Mouse (Mus musculus) adrenal gland, adult 8-10 months (tissue): ENCODE measurements at regions not wholly inside any gene's neighbourhood (a gene's known extent, or its start where the extent isn't known, plus 50 kb on each side); places are given as distances from the start of the nearest gene placed in this dataset.

Experiments
- DNase-seq: peaks from one replicate; pipeline ENCODE4 v3.0.0; 2022

DNA sequence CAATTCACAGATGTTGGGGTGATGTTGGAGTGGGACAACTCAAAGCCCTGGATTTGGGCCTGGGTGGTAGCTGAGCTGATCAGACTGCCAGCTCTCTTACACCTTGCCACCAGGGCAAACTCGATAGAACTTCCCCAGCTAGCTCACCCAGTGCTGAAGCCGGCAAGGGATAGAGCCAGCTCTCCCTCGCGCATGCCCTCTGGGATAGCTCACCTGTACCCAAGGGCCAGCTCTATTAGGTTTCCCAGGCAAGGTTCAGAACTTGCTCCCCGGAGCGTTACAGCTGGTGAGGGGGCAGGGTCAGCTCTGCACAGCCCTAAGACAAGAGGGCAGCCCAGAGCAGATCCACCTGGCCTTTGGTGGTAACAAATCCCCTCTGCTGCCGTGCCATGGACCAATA is 54.1 kb upstream of the 1700012A03Rik start:
- no peak for DNase-seq

DNA sequence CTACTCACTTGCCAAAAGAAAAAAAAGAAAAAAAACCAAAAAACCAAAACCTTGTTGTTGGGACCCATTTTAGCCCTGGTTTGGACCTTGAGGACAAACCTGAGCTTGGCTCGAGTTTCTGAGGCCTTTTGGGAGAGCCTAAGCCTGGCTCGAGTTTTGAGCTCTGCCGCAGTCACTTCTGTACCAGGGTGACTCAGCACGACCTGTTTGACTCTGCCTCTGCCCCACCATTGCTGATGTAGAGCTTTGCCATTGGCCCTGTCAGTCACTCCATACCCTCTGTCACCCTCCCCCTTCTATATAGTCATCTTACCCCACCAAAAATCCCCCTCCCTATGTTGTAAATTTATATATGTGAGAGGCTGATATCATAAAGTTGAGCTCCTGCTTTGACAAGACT is 54.8 kb upstream of the 1700012A03Rik start:
- no peak for DNase-seq

DNA sequence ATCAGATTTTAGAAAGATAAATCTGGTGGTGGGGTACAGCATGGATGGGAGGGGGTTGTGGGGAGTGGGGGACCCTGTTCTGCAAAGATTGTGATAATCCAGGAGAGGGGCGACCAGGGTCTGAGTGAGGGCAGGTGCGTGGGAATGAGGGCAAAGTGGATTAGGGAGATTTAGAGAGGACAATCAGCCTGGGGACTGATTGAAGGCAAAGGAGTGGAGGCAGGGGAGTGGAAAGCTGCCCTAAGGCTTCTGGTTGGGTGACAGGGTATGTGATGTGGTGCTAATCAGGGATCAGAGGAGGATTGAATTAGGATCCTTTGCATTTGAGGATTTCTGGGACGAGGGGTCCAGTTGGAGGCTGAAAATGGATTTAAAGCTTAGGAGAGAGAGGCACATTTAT is 64.3 kb upstream of the 1700012A03Rik start:
- DNase-seq, result no peak

DNA sequence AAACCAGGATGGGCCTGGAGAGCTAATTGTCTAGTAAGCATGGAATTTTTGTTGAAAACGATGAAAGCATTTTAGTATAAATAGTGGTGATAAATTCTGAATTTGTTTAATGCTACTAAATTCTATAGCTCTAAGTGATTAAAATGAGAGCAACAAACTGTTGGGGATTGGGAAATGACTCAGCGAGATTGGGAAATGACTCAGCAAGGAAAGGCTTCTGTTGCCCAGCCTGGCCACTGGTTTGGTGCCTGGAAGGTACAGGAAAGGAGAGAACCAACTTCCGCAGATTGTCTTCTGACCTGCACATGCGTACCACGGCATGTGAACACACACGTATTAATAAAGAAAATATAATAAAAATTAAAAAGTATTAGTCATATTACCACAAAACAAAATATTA is 73.3 kb upstream of the 1700012A03Rik start:
- no peak for DNase-seq

DNA sequence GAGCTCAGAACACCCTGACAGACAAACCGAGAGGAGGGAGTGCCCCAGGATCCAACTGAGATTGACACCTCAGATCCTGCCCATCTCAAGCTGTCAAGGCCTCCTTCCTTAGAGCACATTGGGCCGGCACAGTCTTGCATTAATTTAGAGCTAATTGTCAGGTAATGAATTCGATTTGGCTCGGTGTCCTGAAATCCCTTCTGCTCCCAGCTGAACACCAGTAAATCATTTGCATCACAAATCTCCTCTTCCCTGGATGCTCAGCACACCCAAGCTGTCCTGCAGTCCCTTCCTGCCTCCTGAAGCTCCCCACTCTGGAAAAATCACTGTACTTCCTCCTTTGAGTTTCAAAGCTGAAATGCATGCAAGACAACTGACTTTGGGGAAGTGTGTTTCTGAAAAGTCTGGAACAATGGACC is 102.0 kb upstream of the 1700012A03Rik start:
- DNase-seq, result no peak

DNA sequence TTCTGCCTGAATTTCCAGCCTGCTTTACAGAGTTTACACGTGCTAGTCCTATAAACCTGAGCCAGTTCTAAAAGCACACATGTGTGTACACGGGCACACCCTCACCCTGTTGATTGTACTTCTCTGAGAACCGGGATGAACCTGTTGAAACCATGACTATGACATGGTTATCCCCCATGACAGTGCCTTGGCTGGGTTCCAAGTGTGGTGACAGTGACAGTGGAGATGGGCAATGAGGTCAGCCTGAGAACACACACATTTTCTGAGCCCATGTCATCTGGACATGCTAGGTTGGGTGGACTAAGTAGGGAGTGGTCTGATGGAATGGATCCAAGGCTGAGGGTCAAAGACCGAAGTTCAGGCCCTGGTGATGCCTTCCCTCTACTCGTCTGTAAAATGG is 103.5 kb upstream of the 1700012A03Rik start:
- DNase-seq, result no peak

DNA sequence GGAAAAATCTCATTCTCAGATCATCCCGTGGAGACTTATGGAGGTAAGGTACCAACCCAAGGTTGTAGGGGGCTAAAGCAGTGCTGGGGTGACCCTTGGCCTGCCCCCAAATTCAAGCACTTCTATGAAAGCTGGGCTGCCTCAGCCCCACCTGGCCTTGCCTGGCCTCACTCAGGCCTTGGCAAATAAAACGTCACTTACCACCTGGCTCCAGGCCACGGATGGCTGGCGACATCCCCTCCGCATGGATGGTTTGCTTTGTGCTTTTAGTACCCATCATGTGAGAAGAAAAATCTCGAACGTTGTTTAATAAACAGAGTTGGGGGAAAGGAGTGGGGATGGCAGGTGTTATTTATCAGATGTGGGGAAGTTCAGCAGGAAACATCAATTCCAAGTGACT is 104.7 kb upstream of the 1700012A03Rik start:
- no peak for DNase-seq

DNA sequence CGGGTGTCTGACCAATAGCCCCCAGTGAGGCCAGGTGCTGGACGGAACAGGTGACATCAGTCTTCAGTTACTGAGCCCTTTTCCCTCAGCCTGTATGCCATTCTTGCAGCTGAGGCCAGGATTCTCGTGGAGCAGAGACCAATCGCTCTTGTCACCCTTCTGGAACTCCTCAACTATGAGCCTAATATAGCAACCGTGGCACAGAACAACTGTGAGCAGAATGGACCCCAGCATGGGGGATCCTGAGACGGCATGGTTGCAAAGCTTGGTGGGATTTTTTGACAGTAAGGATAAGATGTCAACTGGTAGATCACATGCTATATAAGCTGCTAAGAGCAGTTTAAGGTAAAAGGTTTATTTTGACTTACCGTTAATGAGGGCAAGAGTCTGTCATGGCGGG is 105.5 kb upstream of the 1700012A03Rik start:
- DNase-seq, result no peak

DNA sequence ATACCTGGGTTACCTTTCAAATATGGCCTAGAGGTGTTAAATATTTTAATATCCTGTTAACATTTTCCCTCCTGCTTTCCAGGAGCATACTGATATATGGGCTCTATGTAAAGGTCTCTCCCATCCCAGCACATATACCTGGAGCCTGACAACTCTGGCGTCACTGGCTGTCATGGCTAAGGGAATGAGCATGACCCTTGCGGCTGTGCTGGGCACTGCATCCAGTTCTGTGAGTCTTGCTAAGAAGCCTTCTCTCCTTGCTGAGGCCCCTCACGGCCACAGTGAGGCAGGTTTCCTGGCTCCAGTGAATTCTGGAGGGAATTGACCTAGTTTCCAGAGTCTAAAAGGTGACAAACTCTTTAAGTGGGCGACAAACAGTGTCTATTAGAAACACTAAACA is 107.3 kb upstream of the 1700012A03Rik start:
- DNase-seq, result no peak

DNA sequence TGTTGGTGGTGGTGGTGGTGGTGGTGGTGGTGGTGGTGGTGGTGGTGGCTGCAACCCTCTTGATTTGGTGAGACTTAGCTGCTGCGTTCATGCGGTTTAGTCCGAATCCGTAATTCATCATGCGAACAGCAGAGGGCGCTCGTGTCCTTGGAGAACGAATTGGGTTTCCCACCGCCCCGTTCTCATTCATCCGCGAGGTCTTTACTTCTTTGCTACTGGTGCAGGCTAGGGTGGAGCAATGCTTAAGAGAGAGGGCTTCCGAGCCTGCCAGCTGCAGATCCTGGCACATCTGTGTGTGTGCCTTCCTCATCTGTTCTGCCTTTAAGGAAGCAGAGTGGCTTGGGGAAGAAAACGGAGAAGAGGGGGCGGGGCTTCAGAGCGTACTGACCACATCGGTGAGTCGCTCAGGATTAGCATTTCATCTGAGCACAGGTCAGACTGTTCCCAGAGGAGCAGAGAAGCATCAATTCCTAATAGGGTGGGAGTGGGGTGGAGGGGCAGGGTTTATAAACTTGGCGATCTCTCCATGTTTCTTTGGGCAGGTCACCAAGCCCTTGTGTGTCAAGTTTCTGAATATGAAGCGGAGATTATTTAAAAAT is 111.7 kb upstream of the 1700012A03Rik start:
- peak; percentile 40 for DNase-seq

DNA sequence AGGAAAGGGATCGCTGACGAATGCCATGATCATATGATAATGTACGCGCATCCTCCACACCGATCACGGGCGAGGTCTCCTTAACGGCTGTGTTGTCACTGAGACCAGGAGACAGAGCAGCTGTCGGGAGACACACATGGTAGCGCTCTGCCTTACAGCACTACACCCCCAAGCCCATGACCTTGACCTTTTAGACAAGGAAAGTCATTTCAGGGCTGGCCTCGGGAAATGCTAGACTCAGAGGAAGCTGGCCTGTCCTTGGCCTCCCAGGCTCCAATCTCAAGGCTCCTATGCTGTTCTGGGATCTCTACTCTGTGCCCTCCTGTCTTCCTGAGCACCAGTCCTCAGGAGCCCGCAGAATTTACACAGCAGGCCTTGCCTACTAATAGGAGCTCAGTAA is 112.9 kb upstream of the 1700012A03Rik start:
- DNase-seq, result peak; percentile 12

DNA sequence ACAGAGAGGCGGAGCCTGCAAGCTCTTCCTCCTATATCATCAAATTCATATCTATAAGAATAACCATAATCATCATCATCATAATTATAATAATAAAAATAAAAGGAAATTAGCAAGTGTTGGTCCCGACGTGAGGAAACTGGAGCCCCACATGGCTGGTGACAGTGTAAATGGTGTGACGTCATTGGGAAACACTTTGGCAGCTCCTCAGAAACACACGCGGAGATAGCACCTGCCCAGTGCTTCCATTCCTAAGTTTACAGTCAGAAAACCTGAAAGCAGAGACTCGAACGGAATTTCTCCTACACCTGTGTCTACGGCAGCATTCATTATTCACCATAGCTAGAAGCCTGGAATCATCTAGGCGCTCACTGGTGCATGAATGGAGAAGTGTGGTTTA is 115.2 kb upstream of the 1700012A03Rik start:
- no peak for DNase-seq

DNA sequence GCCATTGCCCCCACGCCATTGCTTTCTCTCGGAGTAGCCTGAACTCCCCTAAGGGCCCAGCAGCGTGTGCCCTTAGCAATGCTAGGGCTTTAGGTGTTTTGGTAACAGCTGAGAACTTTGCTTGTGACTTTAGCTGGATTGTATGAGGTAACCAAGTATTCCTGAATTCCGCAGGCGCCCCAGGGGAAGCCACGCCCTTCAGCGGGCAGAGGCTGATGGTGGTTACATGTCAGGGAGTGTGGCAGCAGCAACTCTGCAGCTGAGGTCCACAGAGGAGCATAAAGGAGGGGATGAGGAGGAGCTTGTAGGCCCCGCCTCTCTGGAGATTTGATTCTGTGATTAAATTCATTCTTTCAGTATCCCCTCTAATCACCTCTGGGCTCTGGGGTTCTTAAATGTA is 116.1 kb upstream of the 1700012A03Rik start:
- no peak for DNase-seq

DNA sequence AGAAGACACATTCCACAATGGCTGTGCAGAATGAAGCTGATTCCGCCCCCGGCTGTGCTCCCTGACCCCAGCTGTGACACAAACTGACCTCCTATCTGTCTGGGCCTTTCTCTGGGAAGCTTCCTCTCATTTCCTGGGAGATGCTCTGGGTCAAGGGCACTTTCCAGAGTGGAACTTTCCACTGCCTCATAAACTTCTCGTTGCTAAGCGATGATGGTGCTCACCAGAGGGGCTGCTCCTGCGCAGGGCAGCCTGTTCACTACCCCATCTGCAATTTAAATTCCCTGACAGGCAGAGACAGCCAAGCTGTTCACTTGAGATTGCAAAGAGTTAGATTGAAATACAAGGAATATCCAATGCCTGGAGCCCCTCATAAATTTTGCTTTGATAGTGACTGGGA is 116.7 kb upstream of the 1700012A03Rik start:
- no peak for DNase-seq

DNA sequence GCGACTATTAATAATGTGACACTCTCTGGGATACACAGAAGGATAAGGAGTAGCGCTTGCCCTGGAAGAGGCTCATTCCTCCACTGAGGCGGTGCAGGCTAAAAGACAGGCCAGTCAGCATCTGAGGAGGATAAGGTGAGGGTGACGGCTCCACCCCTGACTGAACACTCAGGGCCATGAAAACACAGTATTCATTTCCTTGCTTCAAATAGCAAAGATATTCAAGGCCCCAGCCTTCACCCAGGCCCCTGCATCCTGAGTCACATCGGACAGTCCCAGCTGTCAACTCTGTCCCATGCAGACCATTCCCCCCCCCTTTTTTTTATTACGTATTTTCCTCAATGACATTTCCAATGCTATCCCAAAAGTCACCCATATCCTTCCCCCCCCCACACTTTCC is 118.9 kb upstream of the 1700012A03Rik start:
- DNase-seq, result peak; percentile 47

DNA sequence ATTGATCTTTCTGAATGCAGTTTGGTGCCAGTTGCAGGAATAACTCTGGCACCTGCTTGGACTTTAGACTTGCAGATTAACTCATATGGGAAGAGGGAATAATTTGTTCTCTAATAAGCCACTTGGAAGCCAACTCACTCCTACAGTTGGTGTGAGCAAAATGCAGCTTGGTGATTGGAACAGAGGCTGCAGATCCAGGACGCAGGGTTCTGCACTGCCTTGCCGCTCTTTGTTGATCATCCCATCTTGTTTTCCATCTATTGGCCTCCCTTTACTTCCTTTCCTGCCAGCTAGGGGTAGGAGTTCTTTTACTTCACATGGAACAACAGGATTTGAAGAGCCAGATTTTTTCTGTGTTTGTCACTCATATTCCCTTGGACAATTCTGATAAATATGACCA is 120.9 kb upstream of the 1700012A03Rik start:
- no peak for DNase-seq

DNA sequence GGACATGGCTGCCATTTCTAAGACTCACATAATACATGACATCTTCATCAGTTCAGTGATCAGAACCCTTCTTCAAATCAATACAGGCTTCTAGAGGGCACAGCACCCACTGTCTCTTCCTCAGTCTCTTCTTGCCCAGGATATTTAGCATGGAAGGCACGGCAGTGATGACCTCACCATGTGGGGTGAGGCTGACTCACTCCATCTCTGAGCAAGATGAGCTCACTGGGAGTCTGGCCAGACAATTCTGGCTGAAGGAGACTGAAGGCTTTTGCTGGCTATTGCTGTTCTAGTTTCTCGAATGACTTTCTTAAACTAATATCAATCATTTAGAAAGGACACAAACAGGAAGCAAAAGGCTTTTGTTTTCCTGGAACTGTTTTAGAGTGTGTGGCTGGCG is 122.9 kb upstream of the 1700012A03Rik start:
- DNase-seq, result peak; percentile 79

DNA sequence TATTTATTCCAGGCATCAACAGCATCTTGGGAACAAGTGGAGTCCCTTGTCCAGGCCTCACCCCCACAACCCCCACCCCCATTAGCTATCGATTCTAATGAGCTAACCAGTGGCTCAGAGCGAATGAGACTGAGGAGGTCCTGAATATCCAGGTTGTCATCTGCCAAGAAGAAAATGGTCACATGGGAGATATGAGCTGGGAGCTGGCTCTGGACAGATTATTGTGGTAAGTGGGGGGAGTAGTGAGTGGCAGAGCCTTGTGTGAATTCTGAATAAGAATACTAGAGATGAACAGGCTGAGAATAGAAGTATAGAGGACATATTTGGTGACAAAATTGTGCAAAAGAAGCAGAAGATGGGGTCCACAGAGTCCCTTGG is 125.4 kb upstream of the 1700012A03Rik start:
- DNase-seq, result no peak

DNA sequence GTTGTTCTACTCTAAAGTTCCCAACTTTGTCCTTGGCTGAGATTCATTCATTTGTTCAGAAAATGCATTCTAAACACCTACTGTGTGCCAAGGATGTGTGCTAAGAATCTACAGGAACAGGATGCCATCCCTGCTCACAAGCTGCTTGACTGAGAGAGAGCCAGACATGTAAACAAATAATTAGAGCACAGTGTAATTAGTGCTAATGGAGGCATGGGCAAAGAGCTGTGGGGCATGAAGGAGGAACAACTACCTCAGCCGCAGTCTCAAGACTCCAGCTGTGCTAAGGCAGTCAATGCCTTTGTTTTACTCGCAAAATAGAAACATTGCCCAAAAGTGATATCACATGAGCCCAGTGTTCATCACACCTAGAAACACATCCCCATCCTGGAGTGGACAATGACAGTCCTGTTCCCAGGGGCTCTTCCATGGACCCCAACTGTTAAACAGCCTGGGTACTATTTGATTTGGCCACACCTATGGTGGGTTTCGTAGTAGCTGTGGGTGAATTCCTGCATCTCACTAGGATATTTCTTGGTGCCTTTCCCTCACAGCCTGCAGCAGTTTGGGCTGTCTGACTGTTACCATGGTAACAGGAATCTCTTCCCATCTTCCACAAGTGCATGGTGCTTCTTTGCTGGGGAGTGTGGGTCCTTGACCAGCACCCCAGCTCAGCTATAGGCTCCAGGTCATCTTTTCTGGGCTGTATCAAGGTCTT is 125.9 kb upstream of the 1700012A03Rik start:
- DNase-seq, result no peak

DNA sequence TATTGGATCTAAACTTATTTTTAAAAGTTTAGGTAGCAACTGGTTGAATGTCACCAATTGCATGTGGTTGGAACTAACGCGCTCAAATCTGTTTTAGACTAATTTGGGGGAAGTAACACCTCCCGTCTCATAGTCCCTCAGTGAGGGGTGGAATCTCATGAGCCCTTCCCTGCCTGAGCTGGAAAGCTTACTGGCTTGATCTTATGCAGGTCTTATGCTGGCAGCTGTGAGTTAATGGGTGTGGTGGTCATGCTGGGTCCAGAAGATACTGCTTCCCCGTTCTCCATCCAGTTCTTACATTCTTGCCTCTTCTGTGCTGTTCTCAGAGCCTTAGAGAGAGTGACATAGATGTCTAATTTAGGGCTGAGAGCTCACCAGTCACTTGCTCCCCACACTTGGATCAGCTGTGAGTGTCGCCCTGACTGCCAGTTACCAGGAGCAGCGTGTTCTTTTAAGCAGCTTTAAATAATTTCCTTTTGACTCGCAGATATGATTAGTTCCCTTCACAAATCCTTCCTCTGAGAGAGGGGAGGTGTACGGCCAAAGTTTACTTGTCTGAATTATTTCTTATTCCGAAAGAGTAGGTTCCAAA is 128.4 kb upstream of the 1700012A03Rik start:
- no peak for DNase-seq

DNA sequence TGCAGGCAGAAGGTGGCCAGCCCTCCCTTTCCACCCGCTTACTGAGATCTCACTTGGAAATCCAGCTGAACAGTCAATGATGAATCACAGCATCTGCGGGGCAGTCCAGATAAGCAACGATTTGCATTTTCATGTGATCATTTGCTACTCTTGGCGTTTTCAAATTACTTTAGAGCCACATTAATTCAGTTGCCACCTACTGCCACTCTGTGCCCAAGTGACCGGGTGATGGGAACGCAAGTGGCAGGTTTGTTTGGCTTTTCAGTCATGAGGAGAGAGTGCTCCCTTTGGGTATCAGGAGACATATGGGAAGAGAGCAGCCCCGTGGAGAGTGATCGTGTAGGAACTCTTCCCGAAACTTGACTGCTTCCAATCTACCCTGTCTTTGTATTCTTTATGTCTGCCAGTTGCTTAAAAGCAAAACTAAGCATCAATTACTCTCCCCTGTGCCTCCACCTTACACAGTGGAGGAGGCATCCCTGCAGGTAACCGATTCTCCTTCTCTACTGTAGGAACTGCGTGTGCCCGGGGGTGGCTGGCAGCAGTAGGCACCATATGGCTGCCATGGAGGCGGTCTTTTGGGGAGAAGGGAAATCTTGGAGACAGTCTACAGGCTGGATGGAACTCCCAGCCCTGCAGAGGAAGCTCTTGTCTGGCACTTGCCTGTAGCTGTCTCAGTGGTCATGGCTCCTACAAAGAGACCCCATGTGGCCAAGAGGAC is 132.5 kb upstream of the 1700012A03Rik start:
- DNase-seq, result no peak

DNA sequence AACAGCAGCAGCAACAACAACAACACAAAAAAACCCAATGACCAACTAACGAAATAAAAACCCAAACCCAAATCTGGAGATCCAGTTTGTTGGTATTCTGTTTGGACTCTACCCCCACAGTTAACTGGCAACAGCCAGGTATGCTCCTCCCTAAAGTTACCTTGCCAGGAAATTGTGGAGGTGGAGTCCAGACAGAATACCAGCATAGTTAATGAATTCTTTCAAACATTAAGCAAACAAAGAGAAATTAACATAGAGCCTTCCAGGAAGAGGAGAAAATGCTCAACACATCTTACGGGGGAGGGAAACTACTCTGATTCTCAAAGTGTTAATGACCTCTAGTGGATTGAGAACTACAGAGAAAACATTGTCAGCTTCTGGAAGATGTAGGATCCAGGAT is 148.3 kb upstream of the 1700012A03Rik start:
- DNase-seq, result no peak

DNA sequence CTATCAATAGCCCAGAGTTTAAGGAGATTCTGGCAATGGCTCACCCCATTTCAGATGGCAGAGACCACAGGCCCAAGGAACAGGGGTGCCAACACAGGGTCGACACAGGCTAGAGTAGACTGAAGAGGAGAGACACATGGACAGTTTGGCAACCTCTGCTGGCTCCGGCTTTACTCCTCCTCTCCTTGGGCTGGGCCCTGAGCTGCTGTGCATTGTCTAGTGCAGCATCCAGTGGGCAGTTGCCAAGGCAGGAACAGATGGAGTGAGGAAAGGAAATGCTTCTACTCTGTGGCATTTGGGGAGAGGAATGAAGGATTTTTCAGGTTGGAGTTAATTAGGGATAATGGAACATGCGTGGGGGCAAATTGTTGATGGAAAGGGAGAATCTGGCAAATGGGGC is 151.0 kb upstream of the 1700012A03Rik start:
- no peak for DNase-seq

DNA sequence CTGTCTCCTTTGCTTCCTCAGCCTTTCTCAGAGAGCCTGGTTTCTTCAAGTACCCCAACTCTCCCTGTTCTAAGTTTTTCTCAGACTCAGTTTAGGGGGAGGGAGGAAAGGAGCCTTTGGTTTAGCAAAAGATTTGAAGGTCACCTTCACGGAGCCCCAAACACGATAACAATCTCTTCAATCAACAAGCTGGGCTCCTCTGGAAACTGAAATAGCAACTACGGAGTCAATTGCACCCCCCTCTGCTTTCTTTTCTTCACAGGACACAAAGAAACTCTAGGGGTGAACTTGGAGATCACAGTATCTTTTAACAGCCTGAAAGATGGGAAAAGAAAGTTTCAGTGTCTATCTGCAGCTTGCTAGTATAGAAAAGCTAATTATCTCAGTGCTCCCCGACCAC is 151.4 kb upstream of the 1700012A03Rik start:
- no peak for DNase-seq
